Mouse (Mus musculus) urinary bladder, postnatal 10 days (tissue): ENCODE results near the gene Cobl.

Experiments
- DNase-seq: peaks from one replicate; pipeline ENCODE4 v3.0.0; 2022; ENCODE audit warnings: low spot score

The Cobl gene

DNA sequence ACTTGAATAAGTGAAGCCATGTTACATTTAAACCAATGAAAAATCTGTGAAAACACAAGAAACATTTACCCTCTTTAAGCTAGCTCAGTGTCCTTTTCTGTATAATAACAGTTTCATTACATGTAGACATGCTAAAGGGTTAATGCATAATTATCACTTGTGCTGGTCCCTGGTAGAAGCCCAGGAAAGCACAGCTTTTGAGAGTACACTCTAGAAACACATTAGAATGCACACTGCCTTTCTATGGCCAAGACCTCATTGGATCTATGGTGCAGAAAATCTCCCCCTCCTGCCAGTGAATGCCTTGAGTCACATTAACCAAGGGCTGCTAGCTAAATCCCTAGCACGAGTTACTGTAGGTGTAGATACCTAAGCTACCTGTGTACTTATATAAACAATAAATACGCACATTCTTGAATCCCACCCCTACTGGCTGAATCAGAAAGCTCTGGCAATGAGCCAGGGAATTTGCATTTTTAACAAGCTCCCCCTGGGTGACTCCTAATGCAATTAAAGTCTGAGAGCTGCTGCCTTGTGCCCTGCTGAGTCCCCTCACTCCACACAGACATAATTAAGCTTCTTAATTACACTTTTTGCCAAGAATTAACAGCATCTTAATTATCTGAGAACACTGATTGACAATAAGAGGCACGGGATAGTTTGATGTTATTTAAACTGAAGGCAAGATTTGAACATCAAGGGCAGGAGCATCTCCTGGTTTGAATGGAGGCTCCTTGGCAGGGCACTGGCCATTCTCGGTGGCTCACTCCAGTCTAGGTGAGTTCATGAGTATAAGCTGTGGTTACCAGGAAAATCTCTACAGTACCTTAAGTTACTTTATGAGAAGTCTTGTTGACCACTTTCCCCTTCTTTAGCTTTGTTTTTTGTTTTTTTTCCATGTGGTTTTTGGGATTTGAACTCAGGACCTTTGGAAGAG, 244.9 kb downstream of the Cobl start:
- no peak for DNase-seq

DNA sequence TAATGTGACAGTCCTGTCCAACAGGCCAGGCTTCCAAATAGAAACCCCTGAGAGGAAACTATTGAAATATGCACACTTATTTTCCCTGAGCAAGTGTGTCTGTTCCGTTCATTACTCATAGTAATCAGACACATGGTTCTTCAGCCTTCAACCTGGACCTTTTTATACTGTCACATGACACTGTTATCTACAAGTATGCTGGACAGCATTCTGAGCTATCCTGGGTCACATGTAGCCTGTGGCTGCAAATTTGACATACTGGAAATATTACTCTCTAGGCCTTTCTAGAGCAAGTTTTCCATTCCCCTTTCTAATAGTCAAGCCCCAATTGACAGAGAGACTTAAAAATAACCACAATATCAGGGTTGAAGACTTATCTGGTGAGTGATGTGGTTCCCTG, 247.9 kb downstream of the Cobl start:
- no peak for DNase-seq

- no peak for DNase-seq
Observed at GRCm38 (mm10) chr11:12215582-12215981, 249.2 kb downstream of the Cobl start.

DNA sequence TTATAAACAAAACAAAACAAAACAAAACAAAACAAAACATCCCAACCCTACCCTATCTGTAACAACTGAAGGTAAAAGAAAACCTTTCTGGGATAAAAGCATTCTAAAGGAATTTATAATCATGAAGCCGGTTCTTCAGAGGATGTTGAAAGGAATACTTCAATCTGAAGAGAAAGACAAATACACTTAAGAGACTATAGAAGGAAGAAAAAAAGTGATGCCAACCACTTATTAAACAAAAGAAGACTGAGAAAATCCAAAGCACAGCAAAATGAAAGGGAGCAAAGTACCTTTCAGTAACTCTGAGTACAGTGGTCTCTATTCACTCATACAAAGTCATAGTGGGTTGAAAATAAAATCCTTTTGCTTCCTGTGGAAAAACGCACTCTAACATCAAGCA, 256.2 kb downstream of the Cobl start:
- DNase-seq: no peak

DNA sequence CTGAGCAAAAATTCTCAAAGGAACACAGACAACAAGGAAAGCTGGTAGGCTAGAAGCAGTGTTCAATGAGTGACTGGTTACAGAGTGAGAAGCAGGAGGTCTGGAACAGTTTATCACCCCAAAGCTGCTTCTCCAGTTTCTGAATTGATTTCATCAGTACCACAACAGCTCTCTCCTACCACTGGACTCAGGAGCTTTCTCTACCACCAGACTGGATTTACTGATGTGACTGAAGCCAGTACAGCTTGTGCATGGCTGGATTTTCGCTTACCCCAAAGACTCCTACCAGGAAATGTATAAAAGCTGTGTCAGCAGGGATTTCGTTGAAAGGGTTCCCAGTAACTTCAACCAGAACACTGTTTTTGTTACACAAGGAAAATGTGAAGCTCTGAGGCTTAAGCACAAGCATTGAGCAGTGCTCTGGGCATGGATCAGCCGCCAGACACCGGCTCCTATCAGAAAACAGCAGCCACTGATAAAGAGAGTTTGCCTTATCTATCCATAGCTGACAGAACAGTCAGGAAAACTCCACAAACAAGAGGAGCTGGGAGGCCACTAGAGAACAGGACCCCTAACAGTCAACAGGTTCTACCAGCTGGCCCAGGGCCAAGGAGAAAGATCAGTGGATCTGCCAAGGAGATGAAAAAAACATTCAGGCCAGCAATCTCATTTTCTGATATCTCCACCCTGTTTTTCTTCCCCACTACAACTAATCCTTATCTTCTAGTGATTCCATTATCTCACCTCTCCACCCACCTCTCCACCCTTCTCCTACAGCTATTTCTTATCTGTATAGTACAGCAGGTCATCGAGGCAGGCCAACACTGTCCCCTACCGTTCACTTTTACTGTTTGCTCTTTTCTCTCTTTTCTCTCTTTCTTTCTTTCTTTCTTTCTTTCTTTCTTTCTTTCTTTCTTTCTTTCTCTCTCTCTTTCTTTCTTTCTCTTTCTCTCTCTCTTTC, 259.3 kb downstream of the Cobl start:
- no peak for DNase-seq

GRCm38 (mm10) chr11:12199441-12199840, 265.3 kb downstream of the Cobl start:
- no peak for DNase-seq

DNA sequence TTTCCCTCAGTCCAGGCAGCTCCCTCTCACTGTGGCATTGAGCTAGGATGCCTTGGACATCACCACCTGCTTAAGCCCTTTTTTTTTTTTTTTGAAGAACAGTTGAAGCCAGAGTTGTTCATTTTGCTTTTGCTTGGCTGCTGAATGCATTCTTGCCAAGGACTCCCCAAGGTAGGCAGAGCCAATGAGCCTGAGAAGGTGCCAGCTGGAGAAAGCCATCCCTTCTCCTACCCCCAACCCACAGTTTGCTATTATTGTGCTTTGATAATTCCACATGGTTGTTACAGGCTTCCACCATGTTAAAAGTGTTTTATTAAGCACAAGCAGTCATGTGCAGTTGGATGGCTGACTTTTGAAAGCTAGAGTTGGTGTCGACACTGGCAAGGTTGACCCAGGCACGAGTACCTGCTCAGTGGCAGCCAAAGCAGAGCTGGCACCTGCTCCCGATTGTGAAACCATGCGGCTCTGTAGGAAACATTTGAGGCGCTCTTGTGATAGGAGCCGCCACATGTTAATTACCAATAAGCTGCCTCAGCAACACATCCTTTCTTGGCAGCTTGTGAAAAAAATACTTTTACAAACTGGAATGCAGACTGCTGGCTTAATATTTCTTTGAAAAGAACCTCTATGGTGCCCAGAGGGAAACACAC, 265.9 kb downstream of the Cobl start:
- DNase-seq: no peak

DNA sequence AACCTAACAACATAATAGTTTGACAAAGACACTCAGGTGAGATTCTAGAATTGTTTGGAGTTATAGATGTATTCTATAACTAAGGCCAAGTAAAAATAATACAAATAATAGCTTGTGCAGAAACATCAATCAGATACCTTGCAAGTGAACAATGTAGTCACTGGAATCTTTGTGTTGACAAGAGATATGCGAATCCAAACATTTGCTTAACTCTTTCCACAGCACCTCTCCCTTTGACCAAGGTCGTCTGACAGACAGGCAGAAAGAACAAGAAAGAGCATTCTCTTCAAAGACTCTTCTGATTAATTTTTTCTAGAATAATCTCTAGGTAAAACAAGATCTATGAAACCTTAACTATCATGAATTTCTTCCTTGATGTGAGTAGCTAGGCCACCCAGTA, 266.7 kb downstream of the Cobl start:
- DNase-seq: no peak

- no peak for DNase-seq
Observed at GRCm38 (mm10) chr11:12197542-12197941, 267.2 kb downstream of the Cobl start.

DNA sequence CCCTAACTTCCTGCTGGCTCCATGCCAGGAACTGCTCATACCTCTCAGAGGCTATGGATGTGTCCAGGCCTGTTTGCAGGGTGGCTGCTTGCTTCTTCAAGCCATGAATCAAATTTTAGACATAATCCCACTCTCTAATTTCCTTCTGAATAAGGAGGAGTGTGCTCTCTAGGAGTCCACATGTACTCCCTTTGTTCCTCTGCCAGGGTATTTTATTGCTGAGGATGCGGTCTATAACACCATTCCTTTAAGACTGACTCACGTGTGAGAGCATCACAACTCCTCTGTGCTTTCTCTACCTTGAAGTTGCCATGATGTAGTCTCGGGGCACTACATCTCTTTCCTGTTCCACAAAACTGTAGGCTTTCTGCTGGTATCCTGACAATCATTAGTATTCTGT, 269.4 kb downstream of the Cobl start:
- no peak for DNase-seq

- no peak for DNase-seq
Observed at GRCm38 (mm10) chr11:12193369-12193768, 271.4 kb downstream of the Cobl start.

GRCm38 (mm10) chr11:12191386-12191785, 273.4 kb downstream of the Cobl start:
- no peak for DNase-seq

DNA sequence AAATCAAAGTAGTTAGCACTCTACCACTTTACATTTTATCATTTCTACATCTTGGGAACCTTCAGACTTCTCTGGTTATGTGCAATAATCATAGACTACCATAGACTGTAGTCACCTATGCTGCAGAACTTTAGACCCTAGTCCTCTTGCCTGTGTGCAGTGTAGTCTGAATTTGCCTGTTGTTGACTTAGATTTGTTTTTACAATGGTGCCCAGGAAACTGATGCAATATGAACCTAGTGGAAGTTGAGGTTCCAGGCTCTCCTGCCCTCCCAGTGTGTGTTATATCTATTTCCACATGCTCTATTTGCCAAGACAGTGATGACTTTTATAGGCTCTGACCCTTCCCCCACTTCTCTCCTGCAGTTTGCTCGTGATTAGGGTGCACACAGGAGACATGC, 274.3 kb downstream of the Cobl start:
- no peak for DNase-seq
